In the genomic region with DNA sequence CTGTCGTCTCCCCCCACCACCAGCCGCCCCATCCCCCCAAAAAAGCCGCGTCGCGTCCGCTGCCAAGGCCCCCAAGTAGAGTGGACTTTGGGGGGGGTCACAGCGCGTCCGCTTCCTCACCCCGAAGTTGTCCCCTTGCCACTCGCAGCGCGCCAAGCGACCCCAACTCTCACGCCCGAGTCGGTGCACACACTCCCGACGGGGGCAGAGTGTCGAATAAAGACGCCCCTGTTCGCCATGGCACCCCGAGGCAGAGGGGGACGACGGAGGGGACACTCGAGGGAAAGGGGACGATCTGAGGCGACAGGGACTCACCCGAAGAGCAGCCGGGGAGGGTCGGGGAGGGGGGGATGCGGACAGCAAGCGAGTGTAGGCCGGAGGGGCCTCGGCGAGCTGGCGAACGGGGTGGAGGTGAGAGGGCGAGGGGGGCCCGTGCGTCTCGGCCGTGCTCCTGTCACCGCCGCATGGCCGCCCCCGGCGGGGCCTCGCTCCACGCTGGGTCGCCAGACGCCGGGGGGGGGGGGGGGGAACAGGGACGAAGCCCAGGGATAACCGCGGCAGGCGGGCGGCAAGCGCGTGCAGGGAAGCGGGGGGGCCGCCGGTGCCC, we compare ENCODE assay signal across 7 mouse cellular contexts. TPM values are rescaled to one million over a fixed set of nuclear protein-coding genes. Genes with fewer than 3 reads are reported as not detected.
DNase-seq lines count a peak whose midpoint lies in the region; ATAC-seq and TF ChIP-seq lines count a peak whose summit lies in the region.

No protein-coding gene starts in this region.

- under 1% methylated on average over 46 of the region's 64 CpGs for WGBS in heart, embryonic 11.5 days (ENCODE audit: insufficient replicate concordance)
- 1% methylated on average over 62 of the region's 64 CpGs for WGBS in limb, embryonic 12.5 days

- peaks cover 22% of the 10 kb centered on the region for H3K4me1 ChIP-seq in heart, embryonic 11.5 days (ENCODE audit: control insufficient read depth, insufficient read depth, low read length)
- H3K4me1 ChIP-seq in limb, embryonic 12.5 days (replicated peaks) = peaks cover 31% of the 10 kb centered on the region

- H3K4me3 ChIP-seq in heart, embryonic 11.5 days (ENCODE audit: low read depth, low read length) = peak overlapping the region; percentile 89
- H3K4me3 ChIP-seq in limb, embryonic 12.5 days (replicated peaks) = peak overlapping the region; percentile 81
- H3K4me3 ChIP-seq in myocyte = peak overlapping the region; percentile 88

- peak; percentile 59 for DNase-seq in retina, postnatal 7 days (ENCODE audit: low read depth, low spot score)
- DNase-seq in retina, postnatal 1 day = no peak
- DNase-seq in cerebellum, postnatal 10 days = peak; percentile 83
- peak; percentile 88 for DNase-seq in yolk sac, embryonic 10.5 days (ENCODE audit: low spot score)

- no peaks in the 10 kb centered on the region for H3K27me3 ChIP-seq in heart, embryonic 11.5 days (ENCODE audit: control insufficient read depth, insufficient read depth, low read length)
- H3K27me3 ChIP-seq in limb, embryonic 12.5 days = no peaks in the 10 kb centered on the region
- no peaks in the 10 kb centered on the region for H3K27me3 ChIP-seq in myocyte (ENCODE audit: control insufficient read depth, insufficient read depth, insufficient read length)

- TF ChIP-seq POLR2A in myocyte (IDR thresholded peaks at IDR 0.05; ENCODE audit: insufficient read length, low read depth) = peak; percentile 36

- peak; percentile 27; the same call in 1 of the 2 replicates for ATAC-seq in heart, embryonic 11.5 days (replicated peaks; ENCODE audit: insufficient number of reproducible peaks, low FRiP score, low TSS enrichment)
- ATAC-seq in limb, embryonic 12.5 days (ENCODE audit: insufficient number of reproducible peaks, insufficient read depth, low FRiP score, low TSS enrichment, low read depth) = peak; percentile 43

- H3ac ChIP-seq in myocyte (ENCODE audit: control insufficient read depth, insufficient read length) = peak overlapping the region; percentile 96

- H3K9me3 ChIP-seq in heart, embryonic 11.5 days (replicated peaks; ENCODE audit: control insufficient read depth, low read length) = no peaks in the 10 kb centered on the region
- H3K9me3 ChIP-seq in limb, embryonic 12.5 days = 0 out of 2 replicates have a peak, but pooled peaks cover 3% of the 10 kb centered on the region

- H3K36me3 ChIP-seq in heart, embryonic 11.5 days (ENCODE audit: control insufficient read depth, insufficient read depth, low read length) = peaks cover 12% of the 10 kb centered on the region
- H3K36me3 ChIP-seq in limb, embryonic 12.5 days = peaks cover 26% of the 10 kb centered on the region
- peaks cover 8% of the 10 kb centered on the region for H3K36me3 ChIP-seq in myocyte (ENCODE audit: control insufficient read depth, insufficient read depth)

- H3K4me2 ChIP-seq in heart, embryonic 11.5 days = peak overlapping the region; percentile 84
- peak overlapping the region; percentile 71 for H3K4me2 ChIP-seq in limb, embryonic 12.5 days
- H3K4me2 ChIP-seq in myocyte (ENCODE audit: low read depth) = peak overlapping the region; percentile 12

- peaks cover 48% of the 10 kb centered on the region for H3K79me2 ChIP-seq in myocyte (ENCODE audit: control insufficient read depth, insufficient read depth)

- peak overlapping the region; percentile 100 for H3K27ac ChIP-seq in heart, embryonic 11.5 days (ENCODE audit: low read depth, low read length)
- H3K27ac ChIP-seq in limb, embryonic 12.5 days = peak overlapping the region; percentile 100

- peak overlapping the region; percentile 100 for H3K9ac ChIP-seq in heart, embryonic 11.5 days (ENCODE audit: low read depth, low read length)
- peak overlapping the region; percentile 98 for H3K9ac ChIP-seq in limb, embryonic 12.5 days (replicated peaks)

TF ChIP-seq in myocyte, 11 proteins besides CTCF, POLR2A, EP300 and RAD21:
- TF ChIP-seq POLR2AphosphoS2 (IDR thresholded peaks at IDR 0.05; ENCODE audit: insufficient read length, low read depth) = peak; percentile 6
- no peak for TF ChIP-seq REST (IDR thresholded peaks at IDR 0.05; ENCODE audit: insufficient read depth, insufficient read length)

RNA-seq across cellular contexts. Expression of gene Gtf2i, which starts 0.4 kb away (rescaled TPM):
- polyA plus RNA-seq in heart, embryonic 11.5 days (2014; fragmentation: Nextera tagmentation; extraction: Ambion mirVana) = 136 and 137 TPM in 2 replicates
- 235 and 236 TPM in 2 replicates for polyA plus RNA-seq in limb, embryonic 12.5 days (2016; fragmentation: Nextera tagmentation; extraction: Ambion mirVana)
- 79.7 TPM for polyA plus RNA-seq in myocyte (2012; fragmentation: generic; extraction: Trizol)

Comparison
In these comparisons a context has a peak if more than half of its experiments do, and no peak if none do; other contexts are left out.
1. H3K4me2 ChIP-seq: peak in every context shown above with its lines; median percentile 84 in heart, embryonic 11.5 days; 71 in limb, embryonic 12.5 days; 12 in myocyte.